Mouse (Mus musculus): ENCODE results near the gene Fto.

- TF ChIP-seq POLR2A (IDR thresholded peaks at IDR 0.05; ENCODE audit: extremely low read depth, insufficient read depth, low read length), result no peak
- no peak for TF ChIP-seq CTCF (IDR thresholded peaks at IDR 0.05; ENCODE audit: extremely low read depth, insufficient read depth, low read length)
These were observed 185.3 kb downstream of the Fto start for GRCm38 (mm10) chr8:91498611-91499010.
